Mouse (Mus musculus) adrenal gland, adult 2 months (tissue): ENCODE measurements at regions not wholly inside any gene's neighbourhood (a gene's known extent, or its start where the extent isn't known, plus 50 kb on each side); places are given as distances from the start of the nearest gene placed in this dataset.

ENCODE experiments used
- DNase-seq: peaks from one replicate; pipeline ENCODE4 v3.0.0; 2021

- peak; percentile 2 for DNase-seq
Measured at GRCm38 (mm10) chrX:23136710-23137109, 228.2 kb downstream of the Klhl13 start.

GRCm38 (mm10) chrX:23095867-23096266, 269.0 kb downstream of the Klhl13 start:
- DNase-seq = no peak

GRCm38 (mm10) chrX:23092774-23093173, 272.1 kb downstream of the Klhl13 start:
- no peak for DNase-seq

- no peak for DNase-seq
Measured at GRCm38 (mm10) chrX:23066432-23066831, 298.4 kb downstream of the Klhl13 start.

GRCm38 (mm10) chrX:23027622-23028021, 337.3 kb downstream of the Klhl13 start:
- no peak for DNase-seq

- DNase-seq = no peak
Measured at GRCm38 (mm10) chrX:23015562-23015961, 349.3 kb downstream of the Klhl13 start.

- DNase-seq = no peak
Measured at GRCm38 (mm10) chrX:23015118-23015517, 349.8 kb downstream of the Klhl13 start.
